Mouse (Mus musculus) lung, adult 18-20 months (tissue): ENCODE data around the gene Fmnl3.

ENCODE experiments used
- DNase-seq, 2 experiments: peaks; one replicate each; pipeline ENCODE4 v3.0.0; 2022; ENCODE audit warnings: mixed read lengths in 2 of 2

Fmnl3 gene

DNA sequence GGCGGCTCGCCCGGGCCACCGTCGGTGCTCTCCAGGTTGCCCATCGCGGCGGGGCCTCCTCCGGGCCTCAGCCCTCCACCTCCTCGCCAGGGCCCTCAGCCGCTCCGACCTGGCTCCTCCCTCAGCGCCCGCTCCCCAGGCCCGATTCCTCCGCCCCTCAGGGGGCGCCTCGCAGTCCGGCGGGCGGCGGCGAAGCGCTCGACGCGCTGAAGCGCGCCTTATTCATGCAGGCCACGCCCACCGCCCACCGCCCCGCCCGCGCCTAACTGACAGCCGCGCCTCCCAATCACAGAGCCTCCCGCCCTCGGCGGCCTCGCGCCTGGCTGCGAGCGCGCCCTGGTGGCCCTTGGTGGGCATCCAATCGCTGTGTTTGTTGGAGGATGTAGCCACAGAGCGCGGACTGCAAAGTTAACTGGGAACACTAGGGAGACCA lies at the start of gene Fmnl3:
Fmnl3 (minus strand) TSS at position 224 of the 433 bp plus-strand sequence.
- DNase-seq: peak; percentile 94

- peak in 1 of 2 experiments; percentile 36 for DNase-seq
These were observed 47.5 kb upstream of the Fmnl3 start for GRCm38 (mm10) chr15:99417692-99418271.

- no peak for DNase-seq
These were observed 46.7 kb upstream of the Fmnl3 start for GRCm38 (mm10) chr15:99416957-99417356.

- peak; percentile 68 to 83 for DNase-seq
These were observed 46.1 kb upstream of the Fmnl3 start for GRCm38 (mm10) chr15:99416348-99416882.

DNA sequence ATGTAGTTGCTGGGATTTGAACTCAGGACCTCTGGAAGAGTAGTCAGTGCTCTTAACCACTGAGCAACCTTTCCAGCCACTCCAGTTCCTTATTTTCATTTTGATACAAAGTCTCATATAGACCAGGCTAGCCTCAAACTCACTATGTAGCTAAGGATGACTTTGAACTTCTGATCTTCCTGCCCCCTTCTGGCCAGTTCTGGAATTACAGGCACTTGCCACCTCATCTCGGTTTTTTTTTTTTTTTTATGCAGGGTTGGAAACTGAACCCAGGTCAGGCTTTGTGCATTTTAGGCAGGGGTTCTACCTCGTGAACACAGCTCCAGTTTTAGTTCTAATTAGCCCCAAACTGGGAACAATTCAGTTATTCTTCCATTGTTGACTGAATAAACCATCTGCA lies 45.5 kb upstream of the Fmnl3 start:
- peak in 1 of 2 experiments; percentile 61 for DNase-seq

DNA sequence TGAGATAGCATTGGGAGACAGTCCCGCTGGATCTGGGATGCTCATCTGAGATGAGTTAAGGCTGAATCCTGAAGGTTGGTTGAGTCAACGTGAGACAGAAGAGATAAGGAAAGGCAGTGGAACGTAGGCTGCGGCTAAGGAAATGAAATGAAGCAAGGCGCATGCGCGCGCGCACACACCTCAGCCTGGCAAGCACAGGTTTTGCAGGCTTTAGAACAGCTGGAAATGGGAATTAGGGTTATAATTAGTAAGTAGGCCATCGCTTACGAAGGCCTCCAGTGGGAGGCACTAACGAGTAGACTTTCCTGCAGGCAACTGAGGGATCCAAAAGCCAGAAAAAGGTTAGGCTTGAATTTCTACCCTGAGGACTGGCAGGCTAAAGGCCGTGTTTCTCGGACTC lies 41.5 kb upstream of the Fmnl3 start:
- DNase-seq: no peak

DNA sequence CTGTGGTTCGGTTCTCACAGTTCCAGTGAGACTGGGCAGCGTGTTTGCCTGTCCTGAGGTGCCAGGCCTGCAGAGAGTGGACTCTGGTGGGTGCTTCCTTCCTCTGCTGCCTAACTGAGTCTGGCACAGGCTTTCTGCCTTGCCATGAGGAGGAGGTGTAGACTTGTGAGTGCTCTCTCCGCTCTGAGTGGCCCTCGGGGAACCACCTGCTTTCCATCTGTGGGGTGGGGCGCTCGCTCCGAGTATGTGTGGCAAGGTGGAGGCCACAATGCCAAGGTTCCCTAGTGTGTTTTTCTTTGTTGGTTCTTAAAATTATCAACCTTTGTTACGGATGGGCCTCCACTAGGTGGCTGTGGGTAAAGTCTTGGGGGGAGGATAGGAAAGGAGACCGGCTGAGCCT lies 38.6 kb upstream of the Fmnl3 start:
- DNase-seq: peak; percentile 60 to 66

- peak in 1 of 2 experiments; percentile 32 for DNase-seq
These were observed 36.8 kb upstream of the Fmnl3 start for GRCm38 (mm10) chr15:99406986-99407570.

GRCm38 (mm10) chr15:99405150-99405549 lies 34.9 kb upstream of the Fmnl3 start:
- peak; percentile 80 to 84 for DNase-seq

DNA sequence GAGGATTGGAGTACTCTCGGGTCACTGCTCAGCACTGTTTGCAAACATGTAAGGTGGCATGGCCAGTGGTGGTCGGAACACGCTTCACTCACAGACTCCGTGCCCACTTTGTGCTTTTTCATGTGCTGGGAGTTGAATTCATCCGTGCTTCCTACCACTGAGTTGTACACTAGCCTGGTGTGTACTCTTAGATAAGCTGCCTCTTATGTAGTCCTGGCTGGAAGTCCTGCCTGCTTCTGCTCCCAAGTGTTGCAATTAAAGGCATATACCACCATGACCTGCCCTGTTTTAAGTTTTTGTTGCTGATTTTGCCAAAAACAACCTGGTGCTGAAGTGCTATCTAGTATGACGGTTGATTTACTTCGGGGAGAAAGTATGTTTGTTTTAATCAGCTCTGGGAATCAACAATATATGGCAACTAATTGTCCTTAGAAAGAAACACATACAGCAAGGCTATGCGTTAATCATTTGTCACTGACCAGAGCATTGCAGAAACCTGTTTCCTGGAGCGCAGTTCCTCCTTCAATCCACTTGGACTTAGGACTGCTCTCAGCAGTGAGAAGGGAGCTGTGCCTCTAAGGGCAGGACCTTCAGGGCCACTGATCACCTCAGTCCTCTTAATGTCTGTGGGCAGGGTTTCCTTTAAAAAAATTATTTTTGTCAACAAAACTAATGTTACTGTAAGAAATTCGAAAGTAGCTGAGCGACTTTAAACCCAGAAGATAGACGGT lies 33.0 kb upstream of the Fmnl3 start:
- DNase-seq: no peak

DNA sequence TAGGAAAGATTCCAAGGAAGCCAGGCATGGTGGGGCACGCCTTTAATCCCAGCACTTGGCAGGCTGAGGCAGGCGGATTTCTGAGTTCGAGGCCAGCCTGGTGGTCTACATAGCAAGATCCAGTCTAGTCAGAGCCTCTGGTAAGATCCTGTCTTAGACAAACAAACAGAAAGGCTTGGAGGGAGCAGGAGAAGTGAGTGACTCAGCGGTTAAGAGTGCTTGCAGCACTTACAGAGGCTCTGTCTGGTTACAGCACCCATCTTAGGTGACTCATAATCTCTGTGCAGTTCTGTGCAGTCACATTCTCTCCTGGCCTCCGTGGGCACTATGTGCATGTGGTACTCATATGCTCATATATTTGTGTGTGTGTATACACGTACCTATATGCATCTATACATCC lies 30.3 kb upstream of the Fmnl3 start:
- peak; percentile 62 to 70 for DNase-seq

GRCm38 (mm10) chr15:99399503-99400245 lies 29.4 kb upstream of the Fmnl3 start:
- peak in 1 of 2 experiments; percentile 68 for DNase-seq

DNA sequence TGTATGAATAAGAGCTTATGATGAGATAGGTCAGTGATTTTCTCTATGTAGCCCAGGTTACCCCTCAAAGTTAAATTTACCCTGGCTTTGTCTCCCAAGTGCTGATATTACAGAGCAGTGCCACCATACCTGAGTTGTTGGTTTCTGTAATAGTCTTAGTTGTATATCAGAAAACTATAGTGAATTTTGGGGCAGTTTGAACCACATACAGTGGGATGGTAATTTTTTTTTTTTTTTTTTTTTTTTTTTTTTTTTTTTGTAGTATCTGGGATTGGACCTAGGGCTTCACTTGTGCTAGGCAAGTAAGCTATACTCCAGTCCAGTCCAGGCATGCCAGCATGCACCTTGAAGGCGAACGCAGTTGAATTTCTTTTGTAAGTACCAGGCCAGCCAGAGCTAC lies 27.3 kb upstream of the Fmnl3 start:
- no peak for DNase-seq

- peak in 1 of 2 experiments; percentile 39 for DNase-seq
These were observed 26.6 kb upstream of the Fmnl3 start for GRCm38 (mm10) chr15:99396875-99397274.

DNA sequence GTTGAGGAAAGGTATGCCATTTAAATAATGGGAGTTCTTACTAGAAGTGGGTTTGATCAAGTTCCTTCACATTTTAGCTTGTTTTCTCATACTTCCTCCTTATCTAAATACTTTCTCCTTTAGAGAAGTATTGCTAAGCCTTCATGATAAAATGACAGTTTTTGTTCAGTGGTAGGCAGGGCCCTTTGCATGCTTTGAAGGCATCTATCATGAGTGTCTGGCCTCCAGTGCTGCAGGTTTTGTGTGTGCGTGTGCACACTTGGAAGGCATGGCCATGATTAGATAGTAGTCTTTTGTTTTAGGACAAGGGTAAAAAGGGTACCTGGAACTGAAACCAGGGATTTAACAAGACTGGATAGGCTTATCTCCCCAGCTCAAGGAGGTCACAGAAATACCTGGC lies 26.2 kb upstream of the Fmnl3 start:
- DNase-seq: no peak

- peak; percentile 88 to 92 for DNase-seq
These were observed 23.3 kb upstream of the Fmnl3 start for GRCm38 (mm10) chr15:99393386-99394252.

DNA sequence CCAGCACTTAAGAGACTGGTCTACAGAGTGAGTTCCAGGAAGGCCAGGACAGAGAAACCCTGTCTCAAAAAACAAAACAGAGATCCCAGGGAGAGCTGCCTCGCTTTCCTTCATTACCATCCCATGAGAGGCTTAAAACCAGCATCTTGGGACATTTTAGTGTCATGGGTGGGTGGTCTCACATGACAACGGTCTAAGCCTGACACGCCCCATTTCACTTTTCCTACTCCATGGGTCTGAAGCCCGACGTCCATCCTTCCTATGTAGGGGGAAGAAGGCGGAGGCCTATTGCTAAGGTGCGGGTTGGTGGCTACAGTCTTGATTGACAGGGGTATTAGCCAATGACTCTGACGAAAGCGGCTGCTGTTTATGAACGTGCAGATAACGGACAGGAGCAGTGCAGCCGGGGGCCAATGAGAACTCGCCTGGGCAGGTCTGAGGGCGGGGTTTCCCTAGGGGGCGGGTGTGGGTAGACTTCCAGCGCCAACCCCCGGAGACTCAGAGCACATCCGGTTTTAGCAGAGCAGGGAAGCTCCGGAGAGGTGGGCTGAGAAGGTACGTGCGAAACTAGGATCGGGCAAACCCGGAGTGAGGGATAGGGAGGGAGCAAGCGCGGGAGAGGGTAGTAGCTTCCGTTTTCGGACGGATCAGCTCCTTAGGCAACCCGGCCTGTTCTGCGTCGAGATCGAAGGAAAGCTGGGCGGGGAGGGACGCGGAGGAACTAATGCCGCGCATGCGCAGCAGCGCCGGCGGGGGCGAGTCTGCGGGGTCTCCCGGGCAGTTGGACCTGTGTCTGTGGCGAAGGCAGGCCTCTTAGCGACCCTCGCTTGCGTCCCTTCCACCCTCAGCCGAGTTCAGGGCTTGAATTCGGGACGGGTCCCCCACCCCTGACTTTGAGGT lies 22.5 kb upstream of the Fmnl3 start, which contains the start of gene Tmbim6:
Tmbim6 (plus strand) TSS at position 397 of the 900 bp plus-strand sequence.
- peak; percentile 99 to 100 for DNase-seq

DNA sequence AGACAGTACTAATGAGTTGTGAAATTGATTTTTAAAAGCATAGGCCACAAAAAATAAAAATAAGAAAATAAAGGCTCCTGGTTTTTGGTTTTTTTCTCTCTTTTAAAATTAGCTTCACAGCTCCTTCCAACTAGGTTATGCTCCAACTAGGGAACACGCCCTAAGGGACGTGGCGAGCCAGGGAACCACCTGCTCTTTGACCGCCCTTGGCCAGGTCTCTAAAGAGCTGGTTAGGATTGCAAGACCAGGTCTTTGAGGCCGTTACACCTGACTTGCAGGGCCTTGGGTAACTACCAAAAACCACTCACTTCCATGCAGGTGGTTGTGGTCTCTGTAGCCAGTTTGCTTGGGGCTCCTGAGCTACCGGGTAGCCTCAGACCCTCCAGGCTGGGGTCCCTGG lies 21.7 kb upstream of the Fmnl3 start:
- no peak for DNase-seq

DNA sequence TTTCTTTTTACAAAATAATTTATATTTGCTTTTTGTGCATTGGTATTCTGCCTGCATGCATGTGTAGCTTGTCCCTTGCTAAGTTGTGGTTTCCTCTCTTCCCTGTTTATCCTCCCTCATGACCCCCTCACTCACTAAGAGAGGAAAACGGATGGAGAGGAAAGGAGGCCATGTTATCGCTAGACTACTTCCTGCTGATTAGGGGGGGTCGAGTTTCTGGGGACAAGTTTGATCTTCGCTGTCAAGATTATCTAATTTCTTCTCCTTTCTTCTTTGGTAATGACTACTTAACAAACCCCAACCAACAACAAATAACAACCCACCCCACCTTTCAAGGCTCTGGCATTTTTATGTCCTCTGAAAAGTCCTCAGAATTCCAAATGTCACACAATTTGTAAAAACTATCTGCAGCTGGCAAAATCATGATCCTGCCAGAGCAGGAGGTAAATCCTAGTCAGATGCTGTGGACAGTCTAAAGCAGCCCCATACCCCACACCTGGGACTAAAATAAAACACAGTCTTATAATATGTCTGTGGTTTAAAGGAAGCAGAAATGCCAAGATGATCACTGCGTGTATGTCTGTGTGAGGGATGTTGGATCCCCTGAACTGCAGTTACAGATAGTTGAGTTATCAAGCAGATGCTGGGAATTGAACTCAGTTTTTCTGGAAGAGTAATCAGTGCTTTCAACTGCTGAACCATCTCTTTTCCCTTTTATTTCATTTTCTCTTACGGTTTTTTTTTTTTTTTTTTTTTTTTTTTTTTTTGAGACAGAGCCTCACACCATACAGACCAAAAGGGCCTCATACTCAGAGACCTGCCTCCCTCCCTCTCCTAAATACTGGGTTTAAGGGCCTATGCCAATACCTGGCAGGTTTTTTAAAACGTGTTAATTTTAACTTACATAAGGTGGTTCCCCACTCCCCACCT lies 20.5 kb upstream of the Fmnl3 start:
- DNase-seq: no peak

DNA sequence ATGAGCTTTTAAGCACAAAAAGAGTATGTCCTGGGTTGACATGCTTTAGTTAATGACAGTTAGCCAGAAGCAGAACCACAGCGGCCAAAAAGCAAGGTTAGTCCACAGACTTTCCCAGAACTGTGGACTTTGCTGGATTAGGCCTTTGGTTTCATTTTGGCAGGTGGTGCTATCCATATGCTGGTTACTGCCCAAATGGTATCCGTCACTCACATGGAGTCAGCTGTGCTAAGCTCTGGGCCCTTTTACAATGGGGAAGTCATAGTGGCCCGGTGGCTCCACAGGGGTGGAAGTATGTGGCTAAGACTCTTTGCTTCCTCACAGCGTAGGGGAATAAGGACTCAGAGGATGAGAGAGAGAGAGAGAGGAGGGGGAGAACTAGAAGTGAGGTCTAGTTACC lies 17.7 kb upstream of the Fmnl3 start:
- DNase-seq: no peak
